Mouse (Mus musculus) lung, postnatal 0 days (tissue): ENCODE measurements at regions not wholly inside any gene's neighbourhood (a gene's known extent, or its start where the extent isn't known, plus 50 kb on each side); places are given as distances from the start of the nearest gene placed in this dataset.

Source experiments
- CTCF ChIP-seq: IDR thresholded peaks from 2 replicates; pipeline ENCODE4 v1.5.1; 2016; ENCODE audit warnings: antibody characterized with exemption, mild to moderate bottlenecking
- EP300 ChIP-seq: IDR thresholded peaks from 2 replicates; pipeline ENCODE4 v1.6.1; 2016; ENCODE audit warnings: antibody characterized with exemption, mild to moderate bottlenecking, control low read depth

- TF ChIP-seq CTCF (no peak), EP300 (no peak)
These were observed 366.7 kb downstream of the Wdr11 start for GRCm38 (mm10) chr7:129958379-129958778.
